Mouse (Mus musculus) limb, embryonic 14.5 days (tissue): Measurements from ENCODE around the gene Nr2c2ap. TPM values are rescaled to one million over a fixed set of nuclear protein-coding genes. Genes with fewer than 3 reads are reported as not detected.
A peak's percentile ranks its signal among the peaks of the same experiment; 100 is the strongest.

Source experiments
- ATAC-seq: fragments of 200-750 bp; cut with Nextera tagmentation; 2 replicates; pipeline ENCODE4 v1.8.0; 2017; ENCODE audit warnings: low read depth, moderate number of reproducible peaks, moderate TSS enrichment; ENCODE audit not compliant: low FRiP score
- DNase-seq: peaks from one replicate; pipeline ENCODE4 v3.0.0-alpha.2; 2015; ENCODE audit warnings: low spot score
- H3K27ac ChIP-seq: fragments of 300-500 bp; sonication (generic); replicated peaks from 2 replicates; pipeline ENCODE4 v1.5.1; 2014; ENCODE audit warnings: low read depth, mild to moderate bottlenecking, low read length, moderate library complexity, mixed read lengths
- H3K27me3 ChIP-seq: fragments of 300-500 bp; sonication (generic); 2 replicates; pipeline ENCODE4 v1.6.1; 2014; ENCODE audit warnings: low read length, mixed read lengths; ENCODE audit not compliant: control insufficient read depth, insufficient read depth
- H3K36me3 ChIP-seq: fragments of 300-500 bp; sonication (generic); 2 replicates; pipeline ENCODE4 v1.6.1; 2014; ENCODE audit warnings: mild to moderate bottlenecking, low read length, moderate library complexity, mixed read lengths; ENCODE audit not compliant: control insufficient read depth, insufficient read depth
- H3K4me1 ChIP-seq: fragments of 300-500 bp; sonication (generic); 2 replicates; pipeline ENCODE4 v1.6.1; 2014; ENCODE audit warnings: antibody characterized with exemption, low read length, mixed read lengths; ENCODE audit not compliant: control insufficient read depth, insufficient read depth
- H3K4me2 ChIP-seq: fragments of 300-500 bp; sonication (generic); replicated peaks from 2 replicates; pipeline ENCODE4 v1.6.1; 2014; ENCODE audit warnings: low read depth, mild to moderate bottlenecking, low read length, moderate library complexity; ENCODE audit not compliant: severe bottlenecking
- H3K4me3 ChIP-seq: fragments of 300-500 bp; sonication (generic); replicated peaks from 2 replicates; pipeline ENCODE4 v1.5.1; 2014; ENCODE audit warnings: low read length
- H3K9ac ChIP-seq: fragments of 300-500 bp; sonication (generic); 2 replicates; pipeline ENCODE4 v1.6.1; 2014; ENCODE audit warnings: mild to moderate bottlenecking, low read depth, low read length, moderate library complexity; ENCODE audit not compliant: severe bottlenecking
- H3K9me3 ChIP-seq: fragments of 300-500 bp; sonication (generic); 2 replicates; pipeline ENCODE4 v1.6.1; 2016; ENCODE audit warnings: low read length; ENCODE audit not compliant: control insufficient read depth
- POLR2A ChIP-seq: fragments of 200-500 bp; IDR thresholded peaks from 2 replicates; pipeline ENCODE4 v1.8.0; 2012; ENCODE audit warnings: inconsistent platforms, mild to moderate bottlenecking, moderate library complexity, borderline replicate concordance; ENCODE audit not compliant: insufficient read depth, insufficient read length; ENCODE audit errors: extremely low read depth
- WGBS: fragments of 180-500 bp; shearing (Covaris S2); extraction: QIAGEN DNeasy Blood & Tissue Kit; methylation state at CpG from one replicate; pipeline ENCODE4 v1.1.7; 2014; 5-methylcytosine and 5-hydroxymethylcytosine counted together
- polyA plus RNA-seq, 2 experiments: library from polyadenylated mRNA; depleted of rRNA in 1 of 2; stranded (reverse) in 1 of 2; unstranded in 1 of 2; fragments of >200 nt; fragmentation: Nextera tagmentation in 1 of 2; extraction: Ambion mirVana in 1 of 2; gene quantifications; 2 replicates each; pipeline versions ENCODE4 v1.2.1 to v1.2.3; 2012 to 2014

Gene Nr2c2ap
- polyA plus RNA-seq, 2 experiments: 19.3 to 20.8 TPM

GRCm38 (mm10) chr8:70112401-70113016 is 18.6 kb upstream of the Nr2c2ap start:
- H3K9me3 ChIP-seq: no peaks in the 10 kb centered on the region

GRCm38 (mm10) chr8:70114488-70114887 is 16.6 kb upstream of the Nr2c2ap start:
- Histone ChIP-seq H3K4me3 (no peak overlapping the region), H3K4me1 (no peaks in the 10 kb centered on the region), H3K27me3 (peaks cover 80% of the 10 kb centered on the region), H3K36me3 (no peaks in the 10 kb centered on the region), H3K4me2 (no peak overlapping the region), H3K27ac (no peak overlapping the region), H3K9me3 (no peaks in the 10 kb centered on the region), H3K9ac (no peak overlapping the region)
- DNase-seq (no peak), ATAC-seq (no peak)
- TF ChIP-seq POLR2A: no peak
- WGBS: 19% methylated on average over 6 of the region's 6 CpGs

More at GRCm38 (mm10) chr8:70112401-70113016, 18.6 kb upstream of the Nr2c2ap start:
- H3K27ac ChIP-seq: no peak overlapping the region
- 5% methylated on average over 43 of the region's 43 CpGs for WGBS
- DNase-seq (no peak), ATAC-seq (no peak)
- H3K4me2 ChIP-seq: no peak overlapping the region
- no peaks in the 10 kb centered on the region for H3K4me1 ChIP-seq
- H3K36me3 ChIP-seq: no peaks in the 10 kb centered on the region
- no peak overlapping the region for H3K9ac ChIP-seq
- no peak for TF ChIP-seq POLR2A
- H3K4me3 ChIP-seq: no peak overlapping the region
- peaks cover 64% of the 10 kb centered on the region for H3K27me3 ChIP-seq

GRCm38 (mm10) chr8:70114892-70115291 is 16.2 kb upstream of the Nr2c2ap start:
- Histone ChIP-seq H3K9me3 (no peaks in the 10 kb centered on the region), H3K4me3 (no peak overlapping the region), H3K36me3 (no peaks in the 10 kb centered on the region), H3K9ac (no peak overlapping the region), H3K27me3 (peaks cover 83% of the 10 kb centered on the region), H3K27ac (no peak overlapping the region), H3K4me1 (no peaks in the 10 kb centered on the region), H3K4me2 (no peak overlapping the region)
- no peak for TF ChIP-seq POLR2A
- WGBS: 67% methylated on average over 13 of the region's 13 CpGs
- DNase-seq (no peak), ATAC-seq (no peak)

GRCm38 (mm10) chr8:70117611-70118010 is 13.5 kb upstream of the Nr2c2ap start:
- Histone ChIP-seq H3K4me3 (no peak overlapping the region), H3K36me3 (no peaks in the 10 kb centered on the region), H3K9ac (no peak overlapping the region), H3K4me2 (no peak overlapping the region), H3K9me3 (no peaks in the 10 kb centered on the region), H3K4me1 (0 out of 2 replicates have a peak, but pooled peaks cover 3% of the 10 kb centered on the region), H3K27me3 (peaks cover 59% of the 10 kb centered on the region), H3K27ac (no peak overlapping the region)
- DNase-seq (peak; percentile 79), ATAC-seq (no peak)
- TF ChIP-seq POLR2A: no peak
- 10% methylated on average over 9 of the region's 9 CpGs for WGBS

GRCm38 (mm10) chr8:70118726-70119700 is 12.1 kb upstream of the Nr2c2ap start:
- no peak overlapping the region for H3K4me2 ChIP-seq
- H3K27me3 ChIP-seq: peaks cover 46% of the 10 kb centered on the region
- H3K27ac ChIP-seq: no peak overlapping the region
- no peak for ATAC-seq
- no peak for DNase-seq
- no peak for TF ChIP-seq POLR2A
- WGBS: 12% methylated on average over 17 of the region's 17 CpGs
- H3K9ac ChIP-seq: no peak overlapping the region
- H3K36me3 ChIP-seq: no peaks in the 10 kb centered on the region
- 0 out of 2 replicates have a peak, but pooled peaks cover 3% of the 10 kb centered on the region for H3K4me1 ChIP-seq
- H3K9me3 ChIP-seq: no peaks in the 10 kb centered on the region
- H3K4me3 ChIP-seq: no peak overlapping the region
